Mouse (Mus musculus): Measurements from ENCODE around the gene Olfr843.

Olfr843 gene

GRCm38 (mm10) chr9:19251887-19252286 lies at the start of gene Olfr843:
Gene Olfr843, minus strand, starts transcription at chr9:19251987.
- DNase-seq (ENCODE audit: low read depth, low spot score), result no peak
